In genomic region chr5:113814111-113815040, GRCm38 (mm10) we compare ENCODE assay signal across 19 mouse cellular contexts. TPM values are rescaled to one million over a fixed set of nuclear protein-coding genes. Genes with fewer than 3 reads are reported as not detected.
DNase-seq lines count a peak whose midpoint lies in the region; ATAC-seq and TF ChIP-seq lines count a peak whose summit lies in the region.
"Had no signal": no experiment of that assay in that cellular context is flagged by ENCODE, and none has a peak within 500 bp of the region (broad histone marks: within the 10 kb centered on the region; RNA-seq: fewer than 3 reads in every experiment).

No protein-coding gene starts in this region.

- peaks cover 4% of the 10 kb centered on the region; the same call in 1 of the 2 replicates for H3K27me3 ChIP-seq in liver, embryonic 16.5 days (ENCODE audit: control insufficient read depth, insufficient read depth, low read depth, low read length)
- H3K27me3 ChIP-seq in liver, embryonic 11.5 days (replicated peaks; ENCODE audit: control insufficient read depth, insufficient read depth, low read length) = no peaks in the 10 kb centered on the region
- H3K27me3 ChIP-seq in testis, adult 2 months (ENCODE audit: control insufficient read depth, insufficient read depth, low read length) = no peaks in the 10 kb centered on the region

- no peak overlapping the region for H3K9ac ChIP-seq in liver, embryonic 16.5 days (ENCODE audit: low read depth, low read length)
- no peak overlapping the region for H3K9ac ChIP-seq in liver, embryonic 11.5 days (ENCODE audit: low read depth, low read length)
- H3K9ac ChIP-seq: forebrain, embryonic 13.5 days; liver, embryonic 12.5 days; lung, embryonic 15.5 days; midbrain, embryonic 13.5 days had no signal

- no peak overlapping the region for H3K4me2 ChIP-seq in liver, embryonic 16.5 days (ENCODE audit: low read depth, low read length)
- no peak overlapping the region for H3K4me2 ChIP-seq in liver, embryonic 11.5 days
- H3K4me2 ChIP-seq: forebrain, embryonic 13.5 days; liver, embryonic 12.5 days; lung, embryonic 15.5 days; midbrain, embryonic 13.5 days had no signal

- H3K4me3 ChIP-seq in liver, embryonic 16.5 days (ENCODE audit: low read depth, low read length) = no peak overlapping the region
- no peak overlapping the region for H3K4me3 ChIP-seq in liver, embryonic 11.5 days (ENCODE audit: low read depth, low read length)
- H3K4me3 ChIP-seq in testis, adult 2 months (ENCODE audit: control insufficient read depth, low read depth, low read length) = peak overlapping the region; percentile 78
- H3K4me3 ChIP-seq: forebrain, embryonic 13.5 days; heart, adult 2 months; hindbrain, embryonic 10.5 days; liver, embryonic 12.5 days; lung, embryonic 15.5 days; midbrain, embryonic 13.5 days had no signal

- 33% methylated on average over 27 of the region's 27 CpGs for WGBS in liver, embryonic 16.5 days (ENCODE audit: insufficient replicate concordance)
- 37% methylated on average over 27 of the region's 27 CpGs for WGBS in liver, embryonic 11.5 days

- H3K27ac ChIP-seq in liver, embryonic 16.5 days (ENCODE audit: low read length) = no peak overlapping the region
- no peak overlapping the region for H3K27ac ChIP-seq in liver, embryonic 11.5 days (ENCODE audit: low read depth, low read length)
- no peak overlapping the region for H3K27ac ChIP-seq in testis, adult 2 months (ENCODE audit: control insufficient read depth, insufficient read depth, low read depth, low read length)
- H3K27ac ChIP-seq: forebrain, embryonic 13.5 days; heart, adult 2 months; hindbrain, postnatal 0 days; liver, embryonic 12.5 days; lung, embryonic 15.5 days; midbrain, embryonic 13.5 days had no signal

- no peak for DNase-seq in liver, embryonic 11.5 days (ENCODE audit: low spot score)
- DNase-seq in testis, postnatal 10 days (ENCODE audit: low spot score) = no peak
- no peak for DNase-seq in gastrocnemius, postnatal 4 days (ENCODE audit: low spot score in 2 of 2)
- no peak for DNase-seq in layer of hippocampus, adult 9-10 months (ENCODE audit: low spot score)
- DNase-seq in cerebellum, adult 8-10 months = no peak
- DNase-seq: cerebellum, adult 18-20 months; gastrocnemius, postnatal 10 days; heart, adult 2 months; left cerebral cortex, postnatal 4 days; thymus, adult 18-20 months had no signal

- no peaks in the 10 kb centered on the region for H3K36me3 ChIP-seq in liver, embryonic 16.5 days (ENCODE audit: control insufficient read depth, insufficient read depth)
- no peaks in the 10 kb centered on the region for H3K36me3 ChIP-seq in liver, embryonic 11.5 days (ENCODE audit: control insufficient read depth, insufficient read depth, low read length)
- H3K36me3 ChIP-seq in testis, adult 2 months (ENCODE audit: control insufficient read depth, insufficient read depth, low read length) = no peaks in the 10 kb centered on the region
- H3K36me3 ChIP-seq: hindbrain, embryonic 10.5 days; liver, embryonic 12.5 days; lung, embryonic 15.5 days; midbrain, embryonic 13.5 days had no signal

- TF ChIP-seq CTCF in testis, adult 2 months (IDR thresholded peaks at IDR 0.05; ENCODE audit: control insufficient read depth, insufficient read depth, insufficient replicate concordance, low read depth, low read length) = no peak

- peaks cover 3% of the 10 kb centered on the region for H3K4me1 ChIP-seq in liver, embryonic 16.5 days (ENCODE audit: control insufficient read depth, low read depth, low read length)
- H3K4me1 ChIP-seq in liver, embryonic 11.5 days (replicated peaks; ENCODE audit: control insufficient read depth, insufficient read depth, low read length) = peaks cover 4% of the 10 kb centered on the region
- peaks cover 26% of the 10 kb centered on the region for H3K4me1 ChIP-seq in testis, adult 2 months (ENCODE audit: control insufficient read depth, insufficient read depth, low read length)
- H3K4me1 ChIP-seq: liver, embryonic 12.5 days had no signal

- peak; percentile 18; the same call in 1 of the 2 replicates for ATAC-seq in liver, embryonic 16.5 days (ENCODE audit: low read depth)
- no peak for ATAC-seq in liver, embryonic 11.5 days (replicated peaks; ENCODE audit: low FRiP score)
- 0 out of 2 replicates have a peak, but pooled peaks have one; percentile 11 for ATAC-seq in erythroid progenitor cell, adult 5-6 weeks (replicated peaks; ENCODE audit: low FRiP score, poor library complexity, severe bottlenecking)
- ATAC-seq: forebrain, embryonic 13.5 days; liver, embryonic 12.5 days; midbrain, embryonic 13.5 days had no signal

- peaks cover 3% of the 10 kb centered on the region for H3K9me3 ChIP-seq in liver, embryonic 16.5 days (replicated peaks; ENCODE audit: control insufficient read depth, low read length)
- H3K9me3 ChIP-seq in liver, embryonic 11.5 days (ENCODE audit: control insufficient read depth, low read length) = no peaks in the 10 kb centered on the region
- H3K9me3 ChIP-seq: lung, embryonic 15.5 days had no signal

- TF ChIP-seq POLR2A in testis, adult 2 months (IDR thresholded peaks at IDR 0.05; ENCODE audit: control insufficient read depth, low read depth, low read length) = no peak

RNA-seq across cellular contexts. Expression of gene Tmem119, which starts 14.1 kb away (rescaled TPM):
- polyA plus RNA-seq in liver, embryonic 16.5 days (2015; fragmentation: Nextera tagmentation; extraction: Ambion mirVana) = 3.6 and 4.5 TPM in 2 replicates
- 15.6 and 16.9 TPM in 2 replicates for polyA plus RNA-seq in liver, embryonic 11.5 days (2014; fragmentation: Nextera tagmentation; extraction: Ambion mirVana)
- 0.38 and 0.59 TPM in 2 replicates for polyA plus RNA-seq in testis, adult 2 months (2012; rRNA removed)
- total RNA-seq in erythroid progenitor cell, adult 5-6 weeks (2015; ENCODE audit: low replicate concordance) = 2.9 TPM in 1 of 2 replicates, not detected in the other
- 3.0 TPM in 1 of 2 replicates, not detected in the other for total RNA-seq in erythroid progenitor cell, adult 5-6 weeks (2017; ENCODE audit: low replicate concordance)
- 10 to 100 TPM; 30.8 to 34.9 TPM for total RNA-seq in gastrocnemius, postnatal 4 days (2021)

RNA-seq across cellular contexts. Expression of gene Selplg, which starts 18.1 kb away (rescaled TPM):
- 14.1 and 15.4 TPM in 2 replicates for polyA plus RNA-seq in liver, embryonic 16.5 days (2015; fragmentation: Nextera tagmentation; extraction: Ambion mirVana)
- 17.1 and 17.8 TPM in 2 replicates for polyA plus RNA-seq in liver, embryonic 11.5 days (2014; fragmentation: Nextera tagmentation; extraction: Ambion mirVana)
- polyA plus RNA-seq in testis, adult 2 months (2012; rRNA removed) = 11.7 and 12.9 TPM in 2 replicates
- total RNA-seq in erythroid progenitor cell, adult 5-6 weeks (2015; ENCODE audit: low replicate concordance) = 81.1 and 83.0 TPM in 2 replicates
- total RNA-seq in erythroid progenitor cell, adult 5-6 weeks (2017; ENCODE audit: low replicate concordance) = 26.7 and 29.5 TPM in 2 replicates
- total RNA-seq in gastrocnemius, postnatal 4 days (2021) = 1 to 10 TPM; 3.0 to 3.1 TPM

RNA-seq across cellular contexts. Expression of gene Iscu, which starts 41.8 kb away (rescaled TPM):
- polyA plus RNA-seq in liver, embryonic 16.5 days (2015; fragmentation: Nextera tagmentation; extraction: Ambion mirVana) = 82.4 and 83.7 TPM in 2 replicates
- 109 and 117 TPM in 2 replicates for polyA plus RNA-seq in liver, embryonic 11.5 days (2014; fragmentation: Nextera tagmentation; extraction: Ambion mirVana)
- polyA plus RNA-seq in testis, adult 2 months (2012; rRNA removed) = 136 and 138 TPM in 2 replicates
- total RNA-seq in erythroid progenitor cell, adult 5-6 weeks (2015; ENCODE audit: low replicate concordance) = 54.9 and 75.3 TPM in 2 replicates
- 36.4 and 52.0 TPM in 2 replicates for total RNA-seq in erythroid progenitor cell, adult 5-6 weeks (2017; ENCODE audit: low replicate concordance)
- 10 to 100 TPM; 69.5 to 70.2 TPM for total RNA-seq in gastrocnemius, postnatal 4 days (2021)

RNA-seq across cellular contexts. Expression of gene Sart3, which starts 42.1 kb away (rescaled TPM):
- polyA plus RNA-seq in liver, embryonic 16.5 days (2015; fragmentation: Nextera tagmentation; extraction: Ambion mirVana) = 13.9 and 15.7 TPM in 2 replicates
- polyA plus RNA-seq in liver, embryonic 11.5 days (2014; fragmentation: Nextera tagmentation; extraction: Ambion mirVana) = 52.0 and 54.4 TPM in 2 replicates
- 11.5 and 13.8 TPM in 2 replicates for polyA plus RNA-seq in testis, adult 2 months (2012; rRNA removed)
- 8.4 and 22.0 TPM in 2 replicates for total RNA-seq in erythroid progenitor cell, adult 5-6 weeks (2015; ENCODE audit: low replicate concordance)
- 32.1 and 44.9 TPM in 2 replicates for total RNA-seq in erythroid progenitor cell, adult 5-6 weeks (2017; ENCODE audit: low replicate concordance)
- 10 to 100 TPM; 18.9 to 21.9 TPM for total RNA-seq in gastrocnemius, postnatal 4 days (2021)
